Mouse (Mus musculus) bone marrow, adult 2 months (tissue): ENCODE results near the gene Ggn.

Source experiments
- CTCF ChIP-seq: fragments of 200-500 bp; IDR thresholded peaks from 2 replicates; pipeline ENCODE4 v1.5.1; 2011; ENCODE audit warnings: low read length, control low read depth; ENCODE audit not compliant: control insufficient read depth, insufficient read depth
- POLR2A ChIP-seq: fragments of 200-500 bp; IDR thresholded peaks from 2 replicates; pipeline ENCODE4 v1.6.1; 2011; ENCODE audit warnings: low read depth, mild to moderate bottlenecking, control low read depth, low read length, borderline replicate concordance; ENCODE audit not compliant: control insufficient read depth

GRCm38 (mm10) chr7:29170066-29170754 is at the start of gene Ggn, which contains the start of gene Spred3:
- TF ChIP-seq CTCF (no peak), POLR2A (no peak)
